Mouse (Mus musculus): ENCODE data around the gene Klrg1. TPM values are rescaled to one million over a fixed set of nuclear protein-coding genes. Genes with fewer than 3 reads are reported as not detected.

The Klrg1 gene
- polyA plus RNA-seq (2015; fragmentation: Nextera tagmentation; extraction: Ambion mirVana), result not detected in 2 replicates

DNA sequence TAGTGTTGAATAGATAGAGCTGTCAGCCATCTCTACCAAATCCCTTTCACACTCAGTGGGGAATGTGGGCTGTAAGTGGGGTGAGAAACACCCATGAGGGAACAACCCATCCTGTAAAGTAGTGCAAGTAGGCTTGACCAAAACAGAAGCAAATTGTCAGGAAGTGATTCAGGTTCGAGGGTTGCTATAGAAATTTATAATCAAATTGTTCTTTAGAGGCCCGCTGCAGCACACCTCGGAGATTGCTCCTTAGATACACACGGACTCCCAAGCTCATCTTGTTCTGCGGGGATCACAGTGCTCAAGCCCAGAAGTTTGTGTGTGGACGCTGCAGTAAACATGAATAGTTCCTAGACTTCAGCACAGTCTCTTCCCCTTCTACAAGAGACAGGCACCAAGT, at the start of gene Klrg1:
Gene Klrg1, minus strand, starts transcription at position 101 of the 400 bp plus-strand sequence.
- Histone ChIP-seq H3K9ac (replicated peaks) (no peak within 1 kb of the TSS), H3K36me3 (replicated peaks; ENCODE audit: insufficient read depth, low read length) (no peaks in the 10 kb centered on the region), H3K4me2 (ENCODE audit: low read depth, low read length) (no peak within 1 kb of the TSS), H3K4me3 (ENCODE audit: low read depth, low read length) (no peak within 1 kb of the TSS), H3K27ac (ENCODE audit: low read depth) (no peak within 1 kb of the TSS), H3K4me1 (ENCODE audit: insufficient read depth) (no peaks in the 10 kb centered on the region), H3K9me3 (ENCODE audit: low read length) (no peaks in the 10 kb centered on the region), H3K27me3 (ENCODE audit: insufficient read depth, low read length) (no peaks in the 10 kb centered on the region)
- TF ChIP-seq CTCF (IDR thresholded peaks at IDR 0.05; ENCODE audit: low read depth) (no peak), EP300 (IDR thresholded peaks at IDR 0.05; ENCODE audit: low read depth) (no peak)
- DNase-seq, result no peak
- ATAC-seq, result no peak
- WGBS (ENCODE audit: insufficient replicate concordance), result 78% methylated on average over 6 of the region's 6 CpGs

DNA sequence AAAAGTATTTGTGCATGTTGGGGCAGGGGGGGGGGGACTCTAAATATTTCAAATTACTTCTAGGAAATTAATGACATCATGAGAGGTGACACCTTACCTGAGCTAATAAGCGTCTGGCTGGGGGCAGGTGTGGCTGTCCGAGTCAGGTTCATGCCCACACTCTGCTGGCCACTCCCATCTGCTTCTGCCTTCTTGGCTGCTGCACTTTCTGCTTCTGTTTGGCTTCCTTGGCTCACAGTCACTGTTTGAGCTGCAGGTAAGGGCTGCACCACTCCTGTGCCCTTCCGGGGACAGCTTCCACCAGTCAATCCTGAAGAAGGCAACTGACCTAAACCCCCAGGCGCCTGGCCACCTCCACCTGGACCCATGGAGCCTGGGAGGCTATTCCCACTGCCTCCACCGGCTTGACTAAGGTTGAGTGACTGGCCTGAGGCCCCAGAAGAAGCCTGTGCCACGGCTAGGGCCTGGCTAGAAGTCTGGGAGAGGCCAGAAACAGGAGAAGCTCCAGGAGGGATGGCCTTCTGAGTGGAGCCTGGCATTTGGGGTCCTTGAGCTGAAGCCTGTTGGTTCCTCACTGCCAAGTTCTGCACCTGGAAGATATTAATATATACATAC, 42.8 kb upstream of the Klrg1 start:
- DNase-seq, result no peak
- Histone ChIP-seq H3K4me3 (ENCODE audit: low read depth, low read length) (no peak overlapping the region), H3K36me3 (replicated peaks; ENCODE audit: insufficient read depth, low read length) (no peaks in the 10 kb centered on the region; the same call in 1 of the 2 replicates), H3K9me3 (ENCODE audit: low read length) (no peaks in the 10 kb centered on the region), H3K9ac (replicated peaks) (no peak overlapping the region), H3K27me3 (ENCODE audit: insufficient read depth, low read length) (no peaks in the 10 kb centered on the region), H3K4me1 (ENCODE audit: insufficient read depth) (no peaks in the 10 kb centered on the region), H3K27ac (ENCODE audit: low read depth) (no peak overlapping the region), H3K4me2 (ENCODE audit: low read depth, low read length) (no peak overlapping the region)
- TF ChIP-seq CTCF (IDR thresholded peaks at IDR 0.05; ENCODE audit: low read depth) (no peak), EP300 (IDR thresholded peaks at IDR 0.05; ENCODE audit: low read depth) (no peak)
- 79% methylated on average over 6 of the region's 6 CpGs for WGBS (ENCODE audit: insufficient replicate concordance)
- ATAC-seq, result no peak

DNA sequence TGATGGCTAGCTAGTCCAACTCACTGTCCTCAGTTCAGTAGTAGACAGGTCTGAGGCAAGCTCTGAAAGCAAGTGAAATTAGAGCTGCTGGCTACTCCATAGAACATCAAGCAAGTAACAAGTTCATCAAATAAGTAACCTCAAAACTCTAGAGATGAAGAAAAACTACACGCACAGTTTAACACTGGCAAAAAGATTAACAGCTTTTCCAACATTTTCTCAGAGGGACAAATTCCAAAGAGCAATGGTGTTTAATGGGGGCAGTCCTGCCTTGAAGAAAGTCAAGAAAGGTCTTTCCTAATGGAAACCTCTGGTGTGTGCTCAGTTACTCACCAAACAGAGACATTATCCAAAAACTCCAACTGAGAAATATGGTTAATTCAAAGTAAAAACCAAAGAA, 36.0 kb upstream of the Klrg1 start:
- WGBS (ENCODE audit: insufficient replicate concordance), result 88% methylated on average over 1 of the region's 1 CpGs
- DNase-seq (no peak), ATAC-seq (no peak)
- H3K36me3 ChIP-seq (replicated peaks; ENCODE audit: insufficient read depth, low read length), result peaks cover 50% of the 10 kb centered on the region
- no peak overlapping the region for H3K4me2 ChIP-seq (ENCODE audit: low read depth, low read length)
- TF ChIP-seq CTCF (IDR thresholded peaks at IDR 0.05; ENCODE audit: low read depth), result no peak
- TF ChIP-seq EP300 (IDR thresholded peaks at IDR 0.05; ENCODE audit: low read depth), result no peak
- H3K9me3 ChIP-seq (ENCODE audit: low read length), result no peaks in the 10 kb centered on the region
- H3K9ac ChIP-seq (replicated peaks), result no peak overlapping the region
- H3K27ac ChIP-seq (ENCODE audit: low read depth), result no peak overlapping the region
- H3K4me1 ChIP-seq (ENCODE audit: insufficient read depth), result no peaks in the 10 kb centered on the region
- H3K4me3 ChIP-seq (ENCODE audit: low read depth, low read length), result no peak overlapping the region
- H3K27me3 ChIP-seq (ENCODE audit: insufficient read depth, low read length), result no peaks in the 10 kb centered on the region

DNA sequence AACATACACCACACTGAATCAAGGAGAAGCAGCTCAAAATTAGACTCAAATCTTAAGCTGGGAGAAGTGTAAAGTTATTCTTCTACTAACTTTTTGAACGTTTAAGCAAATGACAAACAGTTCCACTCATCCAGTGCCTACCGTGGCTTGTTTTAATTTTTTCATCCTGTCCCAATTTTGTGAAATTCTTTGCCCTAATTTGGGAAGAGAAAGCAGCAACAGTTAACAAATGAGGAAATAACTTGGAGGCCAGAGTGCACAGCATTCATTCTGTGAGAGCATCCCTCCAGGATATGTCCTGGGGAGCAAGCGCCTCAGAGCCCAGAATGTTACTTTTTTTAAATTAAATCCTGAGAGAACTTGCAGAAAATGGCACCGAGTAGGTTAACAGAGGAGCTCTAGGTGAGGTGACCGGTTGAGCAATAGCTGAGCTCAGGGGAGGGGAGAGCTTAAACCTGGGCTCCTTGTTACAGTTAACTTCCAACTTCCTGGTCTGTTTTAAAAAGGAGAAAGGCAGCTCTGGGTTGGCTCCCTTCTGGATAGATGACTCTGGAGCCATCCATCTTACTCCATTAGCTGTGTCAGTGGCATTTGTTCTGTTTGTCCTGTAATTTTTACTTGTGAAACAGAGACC, 27.6 kb upstream of the Klrg1 start:
- peaks cover 16% of the 10 kb centered on the region for H3K4me1 ChIP-seq (ENCODE audit: insufficient read depth)
- H3K4me2 ChIP-seq (ENCODE audit: low read depth, low read length), result peak overlapping the region; percentile 79
- DNase-seq (no peak), ATAC-seq (no peak)
- no peaks in the 10 kb centered on the region for H3K27me3 ChIP-seq (ENCODE audit: insufficient read depth, low read length)
- TF ChIP-seq EP300 (IDR thresholded peaks at IDR 0.05; ENCODE audit: low read depth), result no peak
- no peak for TF ChIP-seq CTCF (IDR thresholded peaks at IDR 0.05; ENCODE audit: low read depth)
- peaks cover 24% of the 10 kb centered on the region for H3K36me3 ChIP-seq (replicated peaks; ENCODE audit: insufficient read depth, low read length)
- H3K9me3 ChIP-seq (ENCODE audit: low read length), result no peaks in the 10 kb centered on the region
- H3K9ac ChIP-seq (replicated peaks), result peak overlapping the region; percentile 91
- H3K27ac ChIP-seq (ENCODE audit: low read depth), result peak overlapping the region; percentile 88
- WGBS (ENCODE audit: insufficient replicate concordance), result 31% methylated on average over 5 of the region's 5 CpGs
- peak overlapping the region; percentile 75 for H3K4me3 ChIP-seq (ENCODE audit: low read depth, low read length)

DNA sequence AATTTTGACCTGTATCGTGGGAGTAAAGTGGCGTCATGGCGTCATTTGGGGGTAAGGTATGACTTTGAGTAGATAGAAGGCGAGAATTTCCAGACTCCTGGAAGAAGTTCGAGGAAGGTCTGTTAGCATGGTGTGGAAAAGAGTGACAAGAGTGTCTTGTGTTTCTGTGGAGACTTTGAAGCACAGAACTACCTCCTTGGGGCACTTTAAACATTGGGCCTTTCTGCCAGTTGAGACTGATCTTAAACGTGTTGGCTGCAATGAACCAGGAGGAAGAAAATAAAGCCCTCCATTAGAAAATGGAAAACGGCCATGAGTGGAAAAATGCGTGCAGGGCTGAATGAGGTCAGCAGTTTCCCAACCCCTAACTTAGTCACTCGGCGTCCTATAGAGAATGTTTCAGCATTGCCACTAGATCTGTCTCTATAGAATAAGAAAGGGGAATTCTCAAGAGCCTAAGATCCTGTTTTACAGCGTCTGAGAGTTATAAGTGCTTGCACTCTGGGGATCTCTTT, 26.8 kb upstream of the Klrg1 start:
- H3K36me3 ChIP-seq (replicated peaks; ENCODE audit: insufficient read depth, low read length), result peaks cover 16% of the 10 kb centered on the region
- DNase-seq (no peak), ATAC-seq (no peak)
- H3K27ac ChIP-seq (ENCODE audit: low read depth), result peak overlapping the region; percentile 88
- H3K9ac ChIP-seq (replicated peaks), result peak overlapping the region; percentile 91
- no peak for TF ChIP-seq CTCF (IDR thresholded peaks at IDR 0.05; ENCODE audit: low read depth)
- TF ChIP-seq EP300 (IDR thresholded peaks at IDR 0.05; ENCODE audit: low read depth), result no peak
- 1% methylated on average over 11 of the region's 11 CpGs for WGBS (ENCODE audit: insufficient replicate concordance)
- H3K4me1 ChIP-seq (ENCODE audit: insufficient read depth), result peaks cover 16% of the 10 kb centered on the region
- peak overlapping the region; percentile 79 for H3K4me2 ChIP-seq (ENCODE audit: low read depth, low read length)
- H3K4me3 ChIP-seq (ENCODE audit: low read depth, low read length), result peak overlapping the region; percentile 75
- H3K27me3 ChIP-seq (ENCODE audit: insufficient read depth, low read length), result no peaks in the 10 kb centered on the region
- H3K9me3 ChIP-seq (ENCODE audit: low read length), result no peaks in the 10 kb centered on the region

DNA sequence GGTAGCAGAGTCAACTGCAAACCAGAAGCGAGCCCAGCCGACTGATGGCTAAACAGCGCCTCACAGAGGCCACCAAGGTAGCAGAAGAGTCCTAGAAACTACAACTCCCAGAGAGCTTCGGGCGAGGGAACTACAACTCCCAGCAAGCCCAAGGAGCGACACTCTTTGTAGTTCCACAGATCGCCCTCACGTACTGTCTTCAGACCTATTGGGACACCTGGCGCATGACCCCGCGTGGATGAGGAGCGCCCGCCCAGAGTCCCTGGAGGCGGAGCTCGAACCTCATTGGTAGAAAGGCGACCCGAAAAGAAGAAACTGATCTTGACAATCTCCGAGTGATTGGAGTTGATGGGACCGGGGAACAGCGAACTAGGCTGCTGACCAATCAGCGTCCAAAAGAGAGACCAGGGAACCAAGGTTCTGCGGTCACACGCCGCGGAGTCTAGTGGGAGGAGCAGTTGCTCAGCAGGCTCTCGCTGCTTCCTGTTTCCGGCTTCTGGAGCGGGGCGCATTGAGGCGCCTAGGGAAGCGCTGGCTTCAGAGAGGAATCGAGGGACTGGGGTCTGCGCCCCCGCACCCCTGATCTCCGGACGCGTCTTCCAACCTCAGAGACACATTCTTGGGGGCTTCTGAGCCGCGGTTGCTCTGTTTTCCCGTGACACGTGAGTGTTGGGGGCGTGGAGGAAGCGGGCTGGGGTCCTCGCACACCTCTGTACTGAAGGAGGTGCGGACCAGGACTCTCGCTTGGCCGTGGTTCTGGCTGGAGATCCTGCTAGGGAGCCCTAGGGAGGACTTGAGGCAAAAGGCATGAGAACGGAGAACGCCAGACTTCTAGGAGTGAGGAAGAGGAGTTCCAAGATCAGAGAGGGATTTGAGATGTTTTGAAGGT, 26.1 kb upstream of the Klrg1 start, which contains the start of gene M6pr:
Gene M6pr, plus strand, starts transcription at position 216 of the 889 bp plus-strand sequence.
- H3K4me1 ChIP-seq (ENCODE audit: insufficient read depth), result peaks cover 16% of the 10 kb centered on the region
- peak; percentile 91 for TF ChIP-seq CTCF (IDR thresholded peaks at IDR 0.05; ENCODE audit: low read depth)
- peak; percentile 45 for TF ChIP-seq EP300 (IDR thresholded peaks at IDR 0.05; ENCODE audit: low read depth)

More for the DNA sequence above, 26.1 kb upstream of the Klrg1 start, which contains the start of gene M6pr:
- H3K36me3 ChIP-seq (replicated peaks; ENCODE audit: insufficient read depth, low read length), result peaks cover 9% of the 10 kb centered on the region
- under 1% methylated on average over 49 of the region's 49 CpGs for WGBS (ENCODE audit: insufficient replicate concordance)
- no peaks in the 10 kb centered on the region for H3K9me3 ChIP-seq (ENCODE audit: low read length)
- DNase-seq (peak; percentile 93), ATAC-seq (peak; percentile 98)
- H3K27me3 ChIP-seq (ENCODE audit: insufficient read depth, low read length), result no peaks in the 10 kb centered on the region
- H3K4me2 ChIP-seq (ENCODE audit: low read depth, low read length), result peak within 1 kb of the TSS; percentile 79
- peak within 1 kb of the TSS; percentile 91 for H3K9ac ChIP-seq (replicated peaks)
- peak within 1 kb of the TSS; percentile 88 for H3K27ac ChIP-seq (ENCODE audit: low read depth)
- peak within 1 kb of the TSS; percentile 75 for H3K4me3 ChIP-seq (ENCODE audit: low read depth, low read length)

All from liver, postnatal 0 days (tissue).